Mouse (Mus musculus) frontal cortex, postnatal 25 days (tissue): ENCODE measurements around the gene Pi16.

Source experiments
- DNase-seq, 2 experiments: peaks; one replicate each; pipeline ENCODE4 v3.0.0; 2022; ENCODE audit warnings: low spot score in 2 of 2

Gene Pi16

GRCm38 (mm10) chr17:29304376-29305057, 13.0 kb upstream of the Pi16 start:
- no peak for DNase-seq

- DNase-seq = no peak
Measured at GRCm38 (mm10) chr17:29305058-29305806, 12.2 kb upstream of the Pi16 start.

- no peak for DNase-seq
Measured at GRCm38 (mm10) chr17:29305871-29306270, 11.6 kb upstream of the Pi16 start.

- DNase-seq = no peak
Measured at GRCm38 (mm10) chr17:29310056-29310623, 7.3 kb upstream of the Pi16 start.

GRCm38 (mm10) chr17:29311602-29312001, 5.9 kb upstream of the Pi16 start:
- no peak for DNase-seq

GRCm38 (mm10) chr17:29312082-29312481, 5.4 kb upstream of the Pi16 start:
- no peak for DNase-seq

GRCm38 (mm10) chr17:29313300-29313699, 4.2 kb upstream of the Pi16 start:
- no peak for DNase-seq

- no peak for DNase-seq
Measured at GRCm38 (mm10) chr17:29315672-29316465, 1.6 kb upstream of the Pi16 start.

GRCm38 (mm10) chr17:29316891-29317290, 589 bp upstream of the Pi16 start:
- no peak for DNase-seq

GRCm38 (mm10) chr17:29318731-29319250, 1.3 kb downstream of the Pi16 start:
- no peak for DNase-seq

GRCm38 (mm10) chr17:29319476-29319875, 2.0 kb downstream of the Pi16 start:
- DNase-seq = no peak

- no peak for DNase-seq
Measured at GRCm38 (mm10) chr17:29319881-29320639, 2.6 kb downstream of the Pi16 start.

GRCm38 (mm10) chr17:29321765-29322602, 4.5 kb downstream of the Pi16 start:
- DNase-seq = no peak

- DNase-seq = no peak
Measured at GRCm38 (mm10) chr17:29322603-29322962, 5.1 kb downstream of the Pi16 start.

- no peak for DNase-seq
Measured at GRCm38 (mm10) chr17:29323625-29324024, 6.1 kb downstream of the Pi16 start.

GRCm38 (mm10) chr17:29325831-29326230, 8.4 kb downstream of the Pi16 start:
- DNase-seq = no peak

- DNase-seq = no peak
Measured at GRCm38 (mm10) chr17:29326531-29327529, 9.3 kb downstream of the Pi16 start.

GRCm38 (mm10) chr17:29327691-29328090, 10.2 kb downstream of the Pi16 start:
- DNase-seq = no peak

- DNase-seq = no peak
Measured at GRCm38 (mm10) chr17:29330221-29330620, 12.7 kb downstream of the Pi16 start.
